Mouse (Mus musculus) frontal cortex, postnatal 25 days (tissue): ENCODE data around the gene Frrs1.
A peak's percentile ranks its signal among the peaks of the same experiment; 100 is the strongest.

Source experiments
- DNase-seq, 2 experiments: peaks; one replicate each; pipeline ENCODE4 v3.0.0; 2022; ENCODE audit warnings: low spot score in 2 of 2

The Frrs1 gene

DNA sequence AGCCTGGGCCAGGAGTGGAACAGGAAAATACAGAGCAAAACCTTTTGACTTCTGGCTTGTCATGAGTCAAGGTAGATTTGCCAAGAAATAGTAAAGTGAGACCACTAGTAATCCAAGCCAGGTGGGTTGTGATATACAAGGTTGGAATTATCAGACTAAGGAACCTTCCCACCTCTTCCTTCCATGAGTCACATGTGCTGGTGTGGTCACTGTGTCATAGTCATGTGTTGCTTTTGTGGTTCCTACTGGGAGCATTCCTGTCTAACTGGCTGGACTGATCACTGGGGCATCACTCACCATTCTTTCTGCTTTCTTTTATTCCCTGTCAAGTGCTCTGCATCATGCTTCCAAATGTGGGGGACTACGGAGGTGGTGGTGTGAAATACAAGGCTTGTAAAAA is 11.2 kb upstream of the Frrs1 start:
- DNase-seq, result no peak

DNA sequence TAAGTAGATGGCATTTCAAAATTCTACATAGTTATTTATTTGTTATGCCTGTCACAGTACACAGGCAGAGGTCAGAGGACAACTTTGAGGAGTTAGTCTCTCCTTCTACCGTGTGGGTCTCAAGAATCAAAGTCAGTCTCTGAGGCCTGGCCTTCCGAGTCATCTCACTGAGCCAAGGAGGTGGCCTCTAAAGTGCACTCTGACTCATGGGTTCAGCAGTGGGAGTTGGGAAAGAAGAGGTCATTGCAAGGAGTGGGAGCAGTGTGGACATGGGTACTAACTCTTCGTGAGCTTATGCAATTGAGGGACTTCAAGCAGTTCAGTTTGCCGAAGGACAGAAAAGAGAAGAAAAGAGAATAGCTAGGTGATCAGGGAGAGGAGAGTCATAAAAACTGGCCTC is 10.3 kb upstream of the Frrs1 start:
- no peak for DNase-seq

DNA sequence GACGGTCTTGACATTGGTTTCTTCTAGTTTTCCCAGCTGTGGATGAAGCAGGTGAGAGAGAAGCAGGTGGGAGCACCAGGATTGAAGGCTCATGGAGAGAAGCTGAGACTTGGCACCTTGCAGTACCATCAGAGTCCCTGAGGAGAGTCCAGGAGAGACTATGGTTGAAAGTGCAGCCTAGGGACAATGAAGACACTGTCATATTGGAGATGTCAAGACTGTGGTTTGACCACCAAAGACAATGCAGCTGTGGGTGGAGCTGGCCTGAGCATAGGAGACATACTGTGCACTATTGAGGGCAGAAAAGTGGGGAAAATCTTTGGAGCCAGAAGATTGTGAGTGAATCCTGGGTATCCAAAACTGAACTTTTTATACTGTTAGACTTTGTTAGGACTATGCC is 8.9 kb upstream of the Frrs1 start:
- DNase-seq, result no peak

DNA sequence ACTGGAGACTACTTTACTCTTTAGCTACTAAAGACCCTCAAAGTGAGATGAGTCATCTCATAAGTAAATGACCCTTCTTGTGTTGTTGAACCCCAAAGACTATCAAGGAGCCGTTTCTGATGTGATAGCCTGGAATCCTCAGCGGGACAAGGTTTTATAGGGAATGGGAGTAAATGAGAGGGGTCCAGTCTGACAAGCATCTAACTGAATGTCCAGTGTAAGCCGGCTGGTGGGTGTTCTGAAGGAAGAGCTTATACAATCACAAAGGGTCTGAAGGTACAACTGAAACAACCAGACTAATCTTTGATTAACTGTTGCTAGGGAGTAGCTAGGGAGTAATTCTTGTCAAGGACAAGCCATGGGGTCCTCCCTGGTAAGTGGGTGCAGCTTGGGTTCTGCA is 6.8 kb upstream of the Frrs1 start:
- DNase-seq, result no peak

DNA sequence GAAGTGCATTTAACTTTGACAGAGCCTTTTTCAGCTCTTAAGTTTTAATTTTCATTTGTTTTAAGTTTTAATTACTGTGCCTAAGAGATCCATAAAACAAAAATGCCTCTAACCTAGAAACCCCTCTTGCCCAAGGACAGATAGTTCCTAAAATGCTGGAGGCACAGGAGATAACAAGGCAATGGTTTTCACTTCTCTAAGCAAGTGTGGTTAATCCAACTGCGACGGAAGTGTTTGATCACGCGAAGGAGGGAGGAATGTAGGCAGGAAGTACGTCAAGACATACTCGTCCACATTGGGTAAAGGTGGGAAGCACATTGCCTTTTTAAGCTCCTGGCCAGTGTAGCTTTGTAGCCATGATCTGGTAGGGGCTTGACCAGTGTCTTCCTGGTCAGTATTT is 1.7 kb upstream of the Frrs1 start:
- DNase-seq, result no peak

DNA sequence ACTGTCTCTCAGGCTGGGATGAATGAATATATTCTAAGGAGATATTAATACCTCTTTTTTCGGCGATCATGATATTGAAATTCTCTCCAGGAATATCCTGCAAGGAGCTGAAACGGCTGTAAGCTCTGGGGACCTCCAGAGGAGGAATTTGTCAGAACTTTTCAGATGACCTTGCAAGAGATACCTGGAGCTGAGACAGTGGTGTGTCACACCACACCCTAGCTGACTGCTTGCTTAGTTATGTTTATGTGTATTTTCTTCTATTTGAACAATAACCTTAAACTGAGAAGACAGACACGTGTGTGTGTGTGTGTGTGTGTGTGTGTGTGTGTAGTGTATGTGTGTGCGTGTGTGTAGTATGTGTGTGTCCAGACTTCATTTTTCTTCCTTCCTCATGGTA is 488 bp downstream of the Frrs1 start:
- no peak for DNase-seq

DNA sequence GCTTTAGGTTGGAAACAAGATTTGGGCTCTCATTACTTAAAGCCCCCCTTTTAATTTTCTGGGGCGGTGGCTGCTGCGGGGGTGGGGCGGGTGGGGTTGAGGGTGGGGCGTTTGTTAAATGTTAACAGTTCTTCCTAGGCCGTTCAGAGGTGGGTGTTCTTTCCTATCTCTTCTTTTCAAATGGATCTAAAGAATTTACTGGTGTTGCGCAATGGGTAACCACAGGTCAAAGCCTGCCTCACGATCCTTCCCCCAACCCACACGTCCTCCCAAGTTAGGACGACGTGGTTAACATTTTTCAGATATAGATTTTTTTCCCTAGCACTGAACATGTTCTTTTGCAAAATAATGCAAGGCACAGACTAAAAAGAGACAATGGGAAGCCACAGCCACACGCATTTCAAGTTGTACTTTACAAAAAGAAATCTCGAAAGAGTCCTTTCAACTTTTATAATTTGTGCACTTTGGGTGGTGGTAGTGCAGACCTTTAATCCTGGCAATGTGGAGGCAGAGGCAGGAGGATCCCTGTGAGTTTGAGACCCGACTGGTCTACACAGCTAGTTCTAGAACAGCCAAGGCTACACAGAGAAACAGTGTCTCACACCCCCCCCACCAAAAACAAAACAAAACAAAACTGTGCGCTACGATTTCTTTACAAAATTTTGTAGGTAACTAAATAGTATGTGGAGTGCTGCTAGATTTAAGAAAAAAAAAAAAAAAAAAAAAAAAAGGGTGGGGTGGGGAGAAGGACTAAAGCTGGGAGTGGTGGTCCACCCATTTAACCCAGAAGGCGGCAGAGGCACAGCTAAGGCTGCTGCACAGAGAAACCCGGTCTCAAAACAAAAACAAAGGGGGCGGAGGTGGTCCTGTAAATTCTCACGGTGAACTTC is 1.3 kb downstream of the Frrs1 start:
- DNase-seq, result no peak

DNA sequence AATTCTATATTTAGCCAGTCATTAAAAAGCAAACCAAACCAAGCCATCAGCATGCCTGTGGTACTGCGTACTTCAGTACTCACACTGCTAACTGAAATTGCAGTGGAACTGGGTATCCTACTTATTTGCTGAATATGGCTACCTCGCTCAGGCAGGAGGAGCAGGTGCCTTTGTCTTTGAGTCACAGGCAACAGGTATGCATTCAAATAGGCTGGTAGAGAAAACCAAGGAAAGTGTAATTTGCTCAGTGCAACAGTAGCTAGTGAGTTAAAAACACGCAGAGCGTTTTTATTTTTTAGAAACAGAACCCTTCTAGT is 1.9 kb downstream of the Frrs1 start:
- no peak for DNase-seq

DNA sequence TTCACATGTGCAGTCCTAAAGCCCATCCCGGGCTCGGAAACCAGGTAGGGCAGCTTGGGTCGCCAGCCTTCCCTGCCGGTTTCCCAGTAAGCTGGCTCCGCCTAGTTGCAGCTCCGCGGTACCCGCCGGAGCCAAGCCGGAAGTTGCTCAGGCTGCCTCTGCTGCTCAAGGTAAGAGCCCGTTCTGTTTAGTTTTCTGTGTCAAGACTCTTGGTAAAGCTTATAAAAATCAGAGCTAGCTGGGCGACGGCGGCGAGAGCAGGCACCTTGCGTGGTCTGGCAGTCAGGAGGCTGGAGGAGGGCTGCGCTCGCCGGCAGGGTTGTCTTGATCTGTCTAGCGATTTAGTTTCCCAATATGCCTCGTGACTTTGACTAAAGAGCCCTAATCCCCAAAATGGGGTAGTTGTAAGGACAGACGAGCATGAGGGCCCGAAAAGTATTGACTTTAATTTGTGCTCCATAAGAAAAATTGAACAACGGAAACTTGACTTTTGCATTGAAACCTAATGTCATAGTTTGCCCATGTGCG is 2.3 kb downstream of the Frrs1 start:
- peak; percentile 9 to 27 for DNase-seq

DNA sequence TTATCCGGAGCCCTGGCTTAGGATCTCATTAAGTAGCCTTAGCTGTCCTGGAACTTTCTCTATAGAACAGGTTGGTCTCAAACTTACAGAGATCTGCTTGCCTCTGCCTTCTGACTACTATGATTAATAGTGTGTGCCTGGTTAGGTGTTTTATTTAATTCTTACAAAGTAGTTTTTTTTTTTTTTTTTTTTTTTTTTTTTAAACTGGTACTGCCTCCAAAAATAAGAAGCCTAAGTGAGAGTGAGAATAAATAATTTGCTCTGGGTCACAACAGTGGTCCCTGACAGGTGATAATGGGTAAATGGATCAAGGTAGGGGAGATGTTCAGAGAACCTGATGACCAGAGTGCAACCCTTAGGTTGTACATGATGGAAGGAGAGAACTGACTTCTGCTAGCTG is 3.4 kb downstream of the Frrs1 start:
- no peak for DNase-seq

DNA sequence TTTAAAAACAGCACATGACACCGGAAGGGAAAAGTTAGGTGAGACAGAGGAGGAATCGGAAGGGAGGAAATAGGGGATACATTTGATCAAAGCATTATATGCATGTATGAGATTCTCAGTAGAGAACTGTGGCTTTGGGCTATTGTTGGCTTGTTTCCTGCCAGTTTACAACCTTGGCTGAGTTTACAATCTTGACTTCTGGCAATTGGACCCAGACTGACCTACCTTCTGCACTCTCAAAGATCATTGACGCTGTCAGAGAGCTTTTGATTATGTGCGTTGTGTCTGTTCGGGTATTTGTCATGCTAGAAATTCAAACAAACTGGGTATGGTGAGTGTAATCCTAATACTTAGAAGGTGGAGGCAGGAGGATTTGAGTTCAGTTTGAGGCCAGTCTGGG is 5.2 kb downstream of the Frrs1 start:
- DNase-seq, result no peak

DNA sequence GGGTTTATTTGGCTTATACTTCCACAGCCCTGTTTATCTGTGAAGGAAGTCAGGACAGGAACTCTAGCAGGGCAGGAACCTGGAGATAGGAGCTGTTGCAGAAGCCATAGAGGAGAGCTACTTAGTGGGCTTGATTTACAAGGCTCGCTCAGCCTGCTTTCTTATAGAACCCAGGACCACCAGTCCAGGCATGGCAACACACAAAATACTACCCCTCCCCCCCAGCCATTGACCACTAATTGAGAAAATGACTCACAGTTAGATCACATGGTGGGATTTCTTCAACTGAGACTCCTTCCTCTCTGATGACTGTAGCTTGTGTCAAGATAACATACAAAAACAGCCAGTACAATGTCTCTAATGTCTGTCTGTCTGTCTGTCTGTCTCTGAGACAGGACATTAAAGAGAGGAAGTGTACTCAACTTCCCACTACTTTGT is 6.0 kb downstream of the Frrs1 start:
- no peak for DNase-seq

DNA sequence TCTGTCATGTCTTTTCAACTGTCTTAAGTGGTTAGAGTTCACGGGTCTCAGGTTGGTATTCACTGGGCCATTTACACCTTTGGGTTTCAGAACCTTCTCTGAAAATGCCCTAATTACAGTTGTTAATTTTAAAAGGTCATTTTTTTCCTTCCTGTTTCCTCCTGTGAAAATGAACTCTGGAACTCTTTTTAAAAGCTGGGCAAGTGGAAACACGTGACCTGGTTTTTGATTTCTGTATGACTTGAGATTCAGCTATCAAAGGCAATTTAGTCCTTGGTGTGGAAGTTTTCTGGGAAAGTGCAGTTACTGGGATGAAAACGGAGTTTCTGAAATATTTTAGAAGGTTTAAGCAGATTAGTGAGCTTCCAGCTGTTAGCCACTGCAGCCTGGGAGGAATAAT is 11.1 kb downstream of the Frrs1 start:
- no peak for DNase-seq

DNA sequence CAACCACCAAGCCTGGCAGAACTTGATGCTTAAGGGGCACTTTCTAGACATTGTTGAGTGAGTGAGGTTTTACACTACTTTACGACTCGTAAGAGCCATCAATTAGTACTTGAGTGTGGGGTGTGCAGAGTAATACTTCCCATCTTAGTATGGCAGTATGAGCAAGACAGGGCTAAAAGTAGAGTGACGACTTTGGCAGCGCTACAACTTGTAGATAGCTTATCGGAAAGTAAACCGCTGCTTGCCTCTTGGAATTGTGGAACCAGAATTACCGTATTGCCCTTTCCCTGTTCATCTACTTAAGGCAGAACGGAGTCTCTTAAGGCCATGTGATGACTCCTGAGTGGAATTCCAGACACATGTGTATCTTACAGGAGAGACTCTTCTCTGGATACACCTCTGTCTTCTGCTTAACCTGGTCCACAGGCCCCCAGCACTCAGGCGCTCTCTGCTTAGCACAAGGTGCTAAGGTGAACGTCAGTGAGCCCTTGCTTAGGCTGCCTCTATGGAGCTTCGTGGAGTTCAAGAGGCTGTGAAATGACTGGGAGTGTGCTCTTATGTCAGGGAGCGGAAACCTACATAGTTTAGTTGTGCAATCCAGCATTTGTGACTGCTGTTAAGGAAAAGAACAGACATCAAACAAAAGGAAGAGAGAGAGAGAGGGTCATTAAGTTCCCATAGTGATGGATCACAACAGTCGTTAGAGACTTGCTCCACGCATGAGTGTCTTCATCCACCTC is 23.1 kb downstream of the Frrs1 start:
- DNase-seq, result no peak

DNA sequence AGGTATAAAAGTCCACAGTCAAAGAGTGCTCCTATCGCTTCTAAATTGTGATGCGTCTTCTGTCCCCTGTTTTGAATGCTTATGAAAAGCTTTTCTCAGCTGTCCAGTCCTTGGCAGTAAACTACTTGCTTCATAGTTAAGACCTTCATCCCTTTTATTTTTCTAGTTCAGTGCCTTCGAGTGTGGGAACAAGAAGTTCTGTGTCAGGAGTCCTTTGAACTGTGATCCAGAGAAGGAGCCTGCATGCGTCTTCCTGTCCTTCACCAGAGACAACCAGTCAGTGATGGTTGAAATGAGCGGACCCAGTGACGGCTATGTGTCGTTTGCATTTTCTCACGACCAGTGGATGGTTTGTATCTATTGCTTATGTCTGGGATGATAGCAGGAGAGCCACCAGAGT is 25.7 kb downstream of the Frrs1 start:
- DNase-seq, result no peak

DNA sequence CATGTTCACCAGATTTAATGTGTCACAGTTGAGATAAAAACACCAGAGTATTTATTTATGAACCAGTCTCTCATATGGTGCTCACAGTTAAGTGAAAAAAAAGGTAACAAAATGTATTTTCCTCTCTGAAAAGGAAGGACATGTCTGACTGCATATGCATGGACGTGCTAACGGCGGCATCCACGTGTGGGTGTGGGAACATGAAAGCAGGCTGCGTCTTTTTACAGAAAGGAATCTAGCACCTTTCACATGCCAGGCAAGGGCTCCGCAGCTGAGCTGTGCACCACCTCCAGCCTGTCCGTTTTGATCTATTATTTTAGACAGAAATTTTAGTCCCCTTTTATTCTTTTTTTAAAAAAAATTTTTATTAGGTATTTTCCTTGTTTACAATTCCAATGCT is 30.1 kb downstream of the Frrs1 start:
- DNase-seq, result no peak

DNA sequence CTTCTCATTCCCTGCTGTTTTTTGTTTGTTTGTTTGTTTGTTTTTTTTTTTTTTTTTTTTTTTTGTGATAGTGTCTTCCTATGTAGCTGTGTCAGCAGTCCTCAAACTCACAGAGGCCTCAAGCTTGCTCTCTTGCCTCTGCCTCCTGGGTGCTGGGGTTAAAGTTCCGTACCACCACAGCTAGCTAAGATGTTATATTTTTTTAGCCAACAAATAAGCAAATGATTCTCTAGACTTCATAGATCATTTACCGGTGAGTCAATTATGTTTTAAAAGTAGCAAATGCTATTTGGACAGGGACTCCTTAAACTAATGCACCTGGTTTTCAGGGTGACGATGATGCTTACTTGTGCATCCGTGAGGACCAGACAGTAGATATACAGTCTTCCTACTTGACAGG is 31.3 kb downstream of the Frrs1 start:
- no peak for DNase-seq

DNA sequence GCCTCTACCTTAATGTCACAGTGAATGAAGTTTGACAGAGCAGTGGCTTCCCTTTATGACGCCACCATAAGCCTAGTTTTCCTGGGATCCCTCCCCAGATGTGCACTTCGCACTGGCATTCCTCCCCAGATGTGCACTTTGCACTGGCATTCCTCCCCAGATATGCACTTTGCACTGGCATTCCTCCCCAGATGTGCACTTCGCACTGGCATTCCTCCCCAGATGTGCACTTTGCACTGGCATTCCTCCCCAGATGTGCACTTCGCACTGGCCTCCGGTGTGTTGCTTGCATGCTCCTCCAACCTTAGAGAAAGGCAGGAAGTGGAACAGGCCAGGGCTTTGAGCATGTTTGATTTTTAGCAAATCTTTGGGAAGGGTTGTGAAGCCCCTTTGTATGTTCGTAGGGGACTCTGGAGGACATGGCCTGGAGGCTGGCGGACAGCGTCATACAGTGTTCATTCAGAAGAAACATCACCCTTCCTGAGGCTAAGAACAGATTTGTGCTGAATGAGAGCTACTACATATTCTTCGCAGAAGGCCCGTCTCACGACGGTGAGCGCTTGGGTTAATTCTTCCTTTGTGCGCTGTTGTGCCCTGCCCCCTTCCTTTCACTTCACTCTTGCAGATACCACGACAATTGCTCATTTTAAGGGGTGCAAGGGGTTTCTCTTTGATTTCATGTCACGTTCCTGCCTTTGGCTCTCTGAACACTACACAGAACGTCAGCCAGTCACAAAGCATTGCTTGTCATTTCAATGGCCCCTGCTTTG is 32.4 kb downstream of the Frrs1 start:
- DNase-seq, result no peak

DNA sequence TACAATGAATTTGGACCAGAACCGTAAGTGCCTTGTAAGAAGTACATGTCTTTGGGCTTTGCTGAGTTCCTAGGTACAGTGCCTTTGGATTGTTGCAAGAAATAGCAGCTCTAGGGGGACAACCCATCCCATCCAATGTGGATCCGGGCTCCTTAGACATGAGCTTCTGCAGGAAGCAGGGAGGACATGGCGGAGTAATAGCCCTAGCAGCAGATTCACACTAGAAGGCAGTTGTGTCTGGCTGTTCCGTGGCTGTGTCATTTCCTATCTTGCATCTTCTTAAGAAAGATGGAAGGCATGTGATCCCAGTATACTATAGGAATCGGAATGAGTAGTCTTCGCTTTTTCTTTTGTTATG is 32.9 kb downstream of the Frrs1 start:
- no peak for DNase-seq

DNA sequence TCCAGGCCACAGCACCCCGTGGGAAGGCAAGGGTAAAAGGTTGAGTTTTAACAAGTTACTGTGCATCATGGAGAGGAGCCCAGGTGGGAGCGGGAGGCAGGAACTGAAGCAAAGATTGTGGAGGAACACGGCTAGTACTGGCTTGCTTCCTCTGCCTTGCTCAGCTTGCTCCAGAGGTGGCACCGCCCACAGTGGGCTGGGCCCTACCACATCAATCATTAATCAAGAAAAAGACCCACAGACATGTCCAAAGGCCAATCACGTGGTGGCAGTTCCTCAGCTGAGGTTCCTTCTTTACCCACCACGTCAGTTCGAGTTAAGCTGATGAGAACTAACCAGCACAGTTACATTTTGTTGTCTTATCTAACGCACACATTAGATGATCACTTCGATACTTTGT is 33.6 kb downstream of the Frrs1 start:
- no peak for DNase-seq

DNA sequence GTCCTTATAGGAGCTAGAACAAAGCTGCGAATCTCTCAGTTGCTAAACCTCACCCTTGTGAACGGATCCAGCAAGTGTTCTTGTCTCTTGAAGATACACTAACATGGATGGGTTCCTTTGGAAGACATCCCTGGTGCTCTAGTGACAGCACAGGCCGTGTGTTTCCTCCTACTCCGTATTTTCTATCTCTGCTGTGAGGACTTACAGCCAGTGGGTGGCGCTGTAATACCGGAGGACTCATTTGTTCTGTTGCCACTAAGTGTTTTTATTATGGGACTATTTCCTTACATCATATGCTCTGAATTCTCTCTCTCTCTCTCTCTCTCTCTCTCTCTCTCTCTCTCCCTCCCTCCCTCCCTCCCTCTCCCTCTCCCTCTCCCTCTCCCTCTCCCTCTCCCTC is 44.9 kb downstream of the Frrs1 start:
- peak; percentile 76 to 79 for DNase-seq

DNA sequence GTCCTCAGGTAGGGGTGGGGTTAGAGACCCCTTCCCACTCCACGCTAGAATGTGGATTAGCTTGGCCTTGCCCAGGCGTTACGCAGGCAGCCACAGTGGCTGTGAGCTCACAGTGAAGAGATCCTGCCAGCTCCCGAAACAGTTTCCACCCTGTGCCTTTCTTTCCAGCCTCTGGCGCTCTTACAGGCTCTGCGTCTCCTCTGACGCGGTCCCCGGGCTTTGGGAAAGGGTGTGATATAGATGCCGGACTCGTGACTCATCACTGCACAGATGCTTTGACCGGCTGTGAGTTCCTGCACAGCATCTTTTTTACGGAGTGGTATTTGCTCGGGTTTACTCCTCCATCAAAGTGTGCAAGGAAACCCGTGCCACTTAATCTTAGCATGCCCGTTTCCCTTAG is 46.6 kb downstream of the Frrs1 start:
- DNase-seq, result peak; percentile 14 to 34

DNA sequence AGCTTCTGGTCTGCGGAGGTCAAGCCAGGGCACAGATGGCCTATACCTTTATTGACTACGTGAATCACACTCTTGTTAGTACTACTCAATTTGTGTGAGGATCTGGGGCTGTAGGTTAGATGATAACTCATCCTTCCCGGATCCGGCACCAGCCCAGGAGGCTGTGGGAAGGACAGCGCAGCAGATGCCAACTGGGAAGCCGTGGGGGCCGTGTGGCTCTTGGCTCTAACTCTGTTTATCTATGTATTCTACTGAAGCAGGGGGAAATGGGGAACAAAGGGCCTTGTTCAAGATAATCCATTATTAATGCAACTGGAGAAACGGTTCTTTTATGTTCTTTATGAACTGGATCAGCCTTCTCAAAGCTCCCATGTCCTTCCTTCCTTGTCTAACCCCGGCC is 47.3 kb downstream of the Frrs1 start:
- no peak for DNase-seq
